8 mouse cellular contexts compared by ENCODE assay signal in genomic region chr17:6811931-6812850, GRCm38 (mm10). TPM values are rescaled to one million over a fixed set of nuclear protein-coding genes. Genes with fewer than 3 reads are reported as not detected.
A peak's percentile ranks its signal among the peaks of the same experiment; 100 is the strongest.
DNase-seq lines count a peak whose midpoint lies in the region; ATAC-seq lines count a peak whose summit lies in the region.
"Had no signal": no experiment of that assay in that cellular context is flagged by ENCODE, and none has a peak within 500 bp of the region (broad histone marks: within the 10 kb centered on the region; RNA-seq: fewer than 3 reads in every experiment).

No protein-coding gene starts in this region.

- peaks cover 22% of the 10 kb centered on the region for H3K4me1 ChIP-seq in lung, embryonic 16.5 days (replicated peaks; ENCODE audit: control insufficient read depth, insufficient read depth, low read length)
- peaks cover 14% of the 10 kb centered on the region for H3K4me1 ChIP-seq in stomach, embryonic 14.5 days (ENCODE audit: control insufficient read depth, insufficient read depth, low read length)

- no peak overlapping the region for H3K4me3 ChIP-seq in lung, embryonic 16.5 days (ENCODE audit: low read length)
- no peak overlapping the region for H3K4me3 ChIP-seq in stomach, embryonic 14.5 days (ENCODE audit: low read depth, low read length)

- H3K9ac ChIP-seq in lung, embryonic 16.5 days (ENCODE audit: low read length) = 0 out of 2 replicates have a peak overlapping the region, but pooled peaks have one; percentile 8
- no peak overlapping the region for H3K9ac ChIP-seq in stomach, embryonic 14.5 days (replicated peaks; ENCODE audit: low read depth, low read length)

- no peaks in the 10 kb centered on the region for H3K36me3 ChIP-seq in lung, embryonic 16.5 days (ENCODE audit: control insufficient read depth, insufficient read depth, low read length)
- no peaks in the 10 kb centered on the region for H3K36me3 ChIP-seq in stomach, embryonic 14.5 days (ENCODE audit: control insufficient read depth, insufficient read depth, low read length)

- peak overlapping the region; percentile 51 for H3K27ac ChIP-seq in lung, embryonic 16.5 days (ENCODE audit: low read length)
- peak overlapping the region; percentile 66 for H3K27ac ChIP-seq in stomach, embryonic 14.5 days (ENCODE audit: low read length)

- no peak for DNase-seq in lung, postnatal 25 days (ENCODE audit: low spot score)
- peak; percentile 32 for DNase-seq in embryo, embryonic 9.5 days (ENCODE audit: extremely low spot score)
- DNase-seq in kidney, postnatal 10 days = peak; percentile 55
- DNase-seq in c-Kit-positive CD71-positive TER-119-positive erythroid progenitor cells, embryonic 14.5 days (ENCODE audit: low spot score) = no peak
- DNase-seq: cerebellum, postnatal 10 days had no signal

- H3K27me3 ChIP-seq in lung, embryonic 16.5 days (ENCODE audit: control insufficient read depth, insufficient read depth, low read depth, low read length) = no peaks in the 10 kb centered on the region
- no peaks in the 10 kb centered on the region for H3K27me3 ChIP-seq in stomach, embryonic 14.5 days (ENCODE audit: control insufficient read depth, insufficient read depth, low read length)

- WGBS in lung, embryonic 16.5 days = 38% methylated on average over 7 of the region's 7 CpGs
- 41% methylated on average over 7 of the region's 7 CpGs for WGBS in stomach, embryonic 14.5 days

- H3K9me3 ChIP-seq in lung, embryonic 16.5 days (ENCODE audit: control insufficient read depth, low read length) = no peaks in the 10 kb centered on the region
- no peaks in the 10 kb centered on the region for H3K9me3 ChIP-seq in stomach, embryonic 14.5 days (ENCODE audit: control insufficient read depth, low read depth, low read length)

- no peak overlapping the region for H3K4me2 ChIP-seq in lung, embryonic 16.5 days (ENCODE audit: low read depth, low read length)
- H3K4me2 ChIP-seq in stomach, embryonic 14.5 days (replicated peaks; ENCODE audit: low read depth, low read length) = no peak overlapping the region

- peak; percentile 67 for ATAC-seq in lung, embryonic 16.5 days (ENCODE audit: low read depth)
- peak; percentile 68 for ATAC-seq in stomach, embryonic 14.5 days (ENCODE audit: insufficient number of reproducible peaks, insufficient read depth, low FRiP score, low read depth)
- ATAC-seq in frontal cortex, adult (ENCODE audit: low TSS enrichment) = no peak

RNA-seq across cellular contexts. Expression of gene Ezr, which starts 29.6 kb away (rescaled TPM):
- polyA plus RNA-seq in lung, embryonic 16.5 days (2015; fragmentation: Nextera tagmentation; extraction: Ambion mirVana) = 154 and 168 TPM in 2 replicates
- polyA plus RNA-seq in stomach, embryonic 14.5 days (2014; fragmentation: Nextera tagmentation; extraction: Ambion mirVana) = 176 and 199 TPM in 2 replicates

Comparison
In these comparisons a context has a peak if more than half of its experiments do, and no peak if none do; other contexts are left out.
1. DNase-seq: peak in embryo, embryonic 9.5 days (single experiment) and kidney, postnatal 10 days (single experiment); none in lung, postnatal 25 days (single experiment) and c-Kit-positive CD71-positive TER-119-positive erythroid progenitor cells, embryonic 14.5 days (single experiment).